Mouse (Mus musculus) stomach, postnatal 0 days (tissue): ENCODE data around the gene Tpst1.

ENCODE experiments used
- CTCF ChIP-seq: IDR thresholded peaks from 2 replicates; pipeline ENCODE4 v1.5.1; 2016; ENCODE audit warnings: antibody characterized with exemption, low read depth, mild to moderate bottlenecking, moderate library complexity
- EP300 ChIP-seq: optimal IDR thresholded peaks from 2 replicates; pipeline ENCODE3; 2016; ENCODE audit warnings: antibody characterized with exemption

DNA sequence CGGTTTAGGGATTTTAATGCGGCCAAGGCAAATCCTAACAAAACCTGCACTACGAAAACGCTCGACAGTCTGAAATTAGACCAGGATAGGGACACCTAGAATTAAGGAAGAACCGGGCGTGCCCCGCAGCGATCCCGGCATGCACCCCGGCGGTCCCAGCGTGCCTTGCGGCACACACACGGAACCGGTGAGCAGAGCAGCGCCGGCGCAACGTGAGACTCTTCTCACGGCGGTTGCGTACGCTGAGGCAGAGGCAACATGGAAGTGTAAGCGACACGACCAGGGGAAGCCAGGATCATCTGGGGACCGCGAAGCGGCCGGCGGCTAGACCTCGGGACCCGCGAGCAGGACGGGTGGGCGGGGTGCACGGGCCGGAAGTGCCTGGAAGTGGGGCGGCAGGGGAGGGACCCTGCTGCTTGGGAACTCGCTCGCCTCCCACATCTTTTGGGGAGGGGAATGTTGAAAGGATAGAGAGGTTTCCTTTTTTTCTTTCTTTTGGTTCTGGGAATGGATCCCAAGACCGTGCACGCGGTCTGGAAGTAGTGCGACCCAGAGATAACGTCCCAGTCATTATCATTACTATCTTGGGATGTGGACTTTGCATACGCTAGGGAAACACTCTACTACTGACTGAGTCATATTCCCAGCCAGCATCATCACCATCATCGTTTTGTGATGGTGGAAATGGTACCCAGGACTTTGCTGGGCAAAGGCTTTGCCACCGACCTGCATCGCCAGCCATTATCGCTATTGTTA, 43.8 kb upstream of the Tpst1 start, which contains the start of the genes Asl and Crcp:
- TF ChIP-seq CTCF (no peak), EP300 (no peak)
